Mouse (Mus musculus): ENCODE results near the gene Olfr1416. TPM values are rescaled to one million over a fixed set of nuclear protein-coding genes. Genes with fewer than 3 reads are reported as not detected.
"Not testable (repeated sequence)": the region's sequence is repeated elsewhere in the genome, so short reads cannot be mapped to it uniquely, and the experiment has no call there.

The Olfr1416 gene
- polyA plus RNA-seq (2015; fragmentation: Nextera tagmentation; extraction: Ambion mirVana): not detected in 2 replicates

DNA sequence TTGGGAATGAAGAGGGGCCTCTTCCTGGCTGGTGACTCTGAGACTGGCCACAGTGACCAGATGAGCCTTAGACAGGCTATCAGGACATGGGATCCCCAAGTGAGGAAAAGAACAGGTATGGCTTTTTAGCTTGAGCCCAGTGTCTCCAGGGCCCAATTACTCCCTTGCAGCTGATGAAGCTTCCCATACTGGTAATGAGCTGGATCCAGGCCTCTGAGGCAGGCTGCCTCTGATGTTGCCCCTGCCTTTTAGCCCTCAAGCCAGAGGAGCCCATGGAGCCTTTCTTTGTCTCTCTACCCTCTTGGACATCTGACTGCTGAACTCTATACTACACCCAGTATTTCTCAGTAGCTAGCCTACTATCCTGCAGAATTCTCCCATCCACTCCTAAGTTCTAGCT lies at the start of gene Olfr1416:
TSS of gene Olfr1416 (minus strand) at position 101 of the 400 bp plus-strand sequence.
- Histone ChIP-seq H3K27ac (replicated peaks) (no peak within 1 kb of the TSS), H3K9me3 (no peaks in the 10 kb centered on the region), H3K4me1 (replicated peaks) (no peaks in the 10 kb centered on the region), H3K4me3 (no peak within 1 kb of the TSS), H3K9ac (no peak within 1 kb of the TSS), H3K27me3 (no peaks in the 10 kb centered on the region), H3K4me2 (no peak within 1 kb of the TSS), H3K36me3 (no peaks in the 10 kb centered on the region)
- ATAC-seq (ENCODE audit: low FRiP score, low read depth): no peak

DNA sequence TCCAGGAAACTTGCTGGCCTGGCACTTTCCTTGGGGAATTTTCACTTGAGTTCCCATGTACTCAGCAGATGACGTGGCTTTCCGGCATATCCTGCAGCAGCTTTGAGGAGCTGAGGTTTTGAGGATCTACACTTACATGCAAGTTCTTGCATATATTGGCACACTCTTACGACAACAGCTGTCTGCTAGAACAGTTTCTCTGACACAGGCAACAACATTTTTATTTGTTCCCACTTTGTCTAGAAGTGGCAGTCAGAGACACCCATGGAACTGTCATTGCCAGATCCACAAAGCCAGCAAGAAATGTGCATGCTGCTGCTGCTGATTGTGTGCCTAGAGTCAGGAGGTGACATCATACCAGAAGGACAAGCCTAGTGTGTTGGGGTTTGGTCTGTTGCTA lies 38.9 kb upstream of the Olfr1416 start:
- Histone ChIP-seq H3K36me3 (no peaks in the 10 kb centered on the region), H3K27ac (replicated peaks) (no peak overlapping the region), H3K4me2 (no peak overlapping the region), H3K9ac (no peak overlapping the region), H3K27me3 (no peaks in the 10 kb centered on the region), H3K9me3 (no peaks in the 10 kb centered on the region), H3K4me1 (replicated peaks) (peaks cover 5% of the 10 kb centered on the region; the same call in 1 of the 2 replicates), H3K4me3 (no peak overlapping the region)
- 88% methylated on average over 3 of the region's 3 CpGs for WGBS
- ATAC-seq (ENCODE audit: low FRiP score, low read depth): no peak

DNA sequence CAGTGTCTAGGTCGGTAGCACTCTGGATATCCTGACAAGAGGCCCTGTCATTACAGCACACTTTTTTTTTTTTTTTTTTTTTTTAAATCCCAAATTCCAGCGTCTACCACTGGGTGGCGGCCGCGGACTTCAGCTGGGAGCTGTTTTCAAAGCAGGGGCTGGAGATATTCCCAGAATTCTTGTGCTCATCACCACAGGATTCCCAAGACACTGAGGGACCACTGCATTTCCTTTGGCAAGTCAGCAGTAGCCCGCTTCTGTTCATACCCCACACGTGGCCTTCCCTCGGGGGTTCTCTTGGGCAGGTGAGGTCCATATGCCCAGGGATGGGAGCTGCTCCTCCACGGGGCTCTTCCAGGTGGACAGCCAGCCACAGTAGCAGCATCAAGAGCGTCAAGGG lies 36.5 kb upstream of the Olfr1416 start:
- Histone ChIP-seq H3K4me2 (peak overlapping the region; percentile 38), H3K27ac (replicated peaks) (no peak overlapping the region), H3K9ac (no peak overlapping the region), H3K27me3 (no peaks in the 10 kb centered on the region), H3K36me3 (no peaks in the 10 kb centered on the region), H3K9me3 (no peaks in the 10 kb centered on the region), H3K4me1 (replicated peaks) (peaks cover 5% of the 10 kb centered on the region; the same call in 1 of the 2 replicates), H3K4me3 (no peak overlapping the region)
- ATAC-seq (ENCODE audit: low FRiP score, low read depth): peak; percentile 59; the same call in 1 of the 2 replicates
- 18% methylated on average over 10 of the region's 10 CpGs for WGBS

DNA sequence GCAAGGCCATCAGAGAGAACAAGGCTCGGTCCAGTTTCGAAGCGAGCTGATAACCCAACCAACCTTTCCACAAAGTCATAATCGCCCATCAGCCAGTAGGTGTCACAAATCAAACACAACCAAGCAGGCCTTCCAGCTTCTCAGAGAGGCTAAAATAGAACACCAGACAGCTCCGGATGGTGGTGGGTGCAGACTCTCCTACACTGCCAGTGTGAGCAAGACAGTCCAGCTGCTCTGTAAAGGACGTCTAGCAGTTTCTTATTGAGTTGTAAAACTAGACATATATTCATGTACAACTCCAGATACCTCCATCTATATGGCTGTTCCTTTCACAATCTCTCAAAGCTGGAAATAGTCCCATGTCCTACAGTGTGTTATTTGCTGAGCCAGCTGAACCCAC lies 34.1 kb upstream of the Olfr1416 start:
- Histone ChIP-seq H3K4me3 (no peak overlapping the region), H3K27me3 (no peaks in the 10 kb centered on the region), H3K9ac (no peak overlapping the region), H3K4me2 (no peak overlapping the region), H3K9me3 (no peaks in the 10 kb centered on the region), H3K36me3 (no peaks in the 10 kb centered on the region), H3K27ac (replicated peaks) (no peak overlapping the region), H3K4me1 (replicated peaks) (peaks cover 5% of the 10 kb centered on the region; the same call in 1 of the 2 replicates)
- no peak for ATAC-seq (ENCODE audit: low FRiP score, low read depth)
- WGBS: 85% methylated on average over 6 of the region's 6 CpGs

DNA sequence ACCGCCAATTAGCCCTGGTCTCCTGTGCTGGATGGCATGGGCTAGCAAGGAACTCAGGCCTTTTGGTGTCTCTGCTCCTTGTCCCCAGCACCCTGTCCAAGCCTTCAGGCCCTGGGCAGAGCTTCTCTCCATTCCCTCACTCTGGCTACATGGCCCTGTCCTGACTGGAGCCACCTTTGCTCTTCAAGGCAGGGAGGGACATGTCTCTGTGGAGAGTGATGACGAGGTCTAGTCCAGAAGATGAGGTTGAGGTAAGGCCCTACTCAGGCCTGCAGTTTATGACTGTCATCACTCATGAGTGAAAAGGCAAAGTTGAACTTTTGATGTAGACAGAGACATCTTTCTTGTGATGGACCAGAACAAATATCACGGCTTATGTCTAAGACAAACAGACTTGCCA lies 33.6 kb upstream of the Olfr1416 start, which contains the start of gene Olfr1414:
TSS of gene Olfr1414 (minus strand) at position 101 of the 400 bp plus-strand sequence.
- Histone ChIP-seq H3K9me3 (no peaks in the 10 kb centered on the region), H3K4me1 (replicated peaks) (peaks cover 5% of the 10 kb centered on the region; the same call in 1 of the 2 replicates), H3K36me3 (no peaks in the 10 kb centered on the region), H3K4me3 (no peak within 1 kb of the TSS), H3K9ac (no peak within 1 kb of the TSS), H3K27me3 (no peaks in the 10 kb centered on the region), H3K27ac (replicated peaks) (no peak within 1 kb of the TSS), H3K4me2 (no peak within 1 kb of the TSS)
- WGBS: 91% methylated on average over 3 of the region's 3 CpGs
- no peak for ATAC-seq (ENCODE audit: low FRiP score, low read depth)

DNA sequence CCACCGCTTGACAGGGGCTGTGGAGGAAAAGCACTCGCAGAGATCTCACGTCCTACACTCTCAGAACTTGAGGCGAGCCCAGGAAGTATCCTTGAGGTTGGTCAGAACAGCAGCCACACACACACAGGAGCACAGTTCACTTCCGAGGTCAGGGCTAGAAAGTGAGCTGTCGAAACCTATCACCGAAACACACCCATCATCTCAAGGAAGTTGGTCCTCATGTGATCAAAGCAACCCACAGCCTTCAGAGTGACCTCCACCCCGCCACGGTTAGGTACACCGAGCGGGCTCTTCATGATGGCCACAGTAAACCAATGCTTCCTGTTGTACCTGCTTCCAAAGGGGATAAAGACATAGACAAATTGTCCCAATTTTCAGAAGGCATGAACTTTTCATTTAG lies 30.5 kb upstream of the Olfr1416 start:
- Histone ChIP-seq H3K36me3 (no peaks in the 10 kb centered on the region), H3K27ac (replicated peaks) (no peak overlapping the region), H3K4me2 (no peak overlapping the region), H3K9ac (no peak overlapping the region), H3K9me3 (no peaks in the 10 kb centered on the region), H3K4me1 (replicated peaks) (no peaks in the 10 kb centered on the region), H3K27me3 (no peaks in the 10 kb centered on the region), H3K4me3 (no peak overlapping the region)
- WGBS: 91% methylated on average over 11 of the region's 11 CpGs
- ATAC-seq (ENCODE audit: low FRiP score, low read depth): no peak

DNA sequence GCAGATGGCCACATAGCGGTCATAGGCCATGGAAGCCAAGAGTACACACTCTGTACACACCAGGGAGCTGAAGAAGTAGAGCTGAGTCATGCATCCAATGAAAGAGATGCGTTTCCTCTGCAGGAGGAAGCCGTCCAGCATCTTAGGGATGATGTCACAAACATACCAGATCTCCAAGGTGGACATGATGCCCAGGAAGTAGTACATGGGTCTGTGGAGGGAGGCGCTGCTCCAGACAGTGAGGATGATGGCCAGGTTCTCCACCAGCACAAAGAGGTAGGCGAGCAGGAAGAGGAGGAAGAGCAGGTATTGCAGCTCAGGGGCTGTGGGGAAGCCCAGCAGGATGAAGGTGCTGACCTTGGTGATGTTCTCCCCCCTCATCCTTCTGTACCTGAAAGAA lies 26.7 kb upstream of the Olfr1416 start:
- H3K4me1 ChIP-seq (replicated peaks); ATAC-seq (ENCODE audit: low FRiP score, low read depth); H3K27ac ChIP-seq (replicated peaks); H3K4me3 ChIP-seq; H3K4me2 ChIP-seq; H3K9me3 ChIP-seq; H3K36me3 ChIP-seq; H3K27me3 ChIP-seq; H3K9ac ChIP-seq: not testable (repeated sequence)
- 80% methylated on average over 5 of the region's 5 CpGs for WGBS

DNA sequence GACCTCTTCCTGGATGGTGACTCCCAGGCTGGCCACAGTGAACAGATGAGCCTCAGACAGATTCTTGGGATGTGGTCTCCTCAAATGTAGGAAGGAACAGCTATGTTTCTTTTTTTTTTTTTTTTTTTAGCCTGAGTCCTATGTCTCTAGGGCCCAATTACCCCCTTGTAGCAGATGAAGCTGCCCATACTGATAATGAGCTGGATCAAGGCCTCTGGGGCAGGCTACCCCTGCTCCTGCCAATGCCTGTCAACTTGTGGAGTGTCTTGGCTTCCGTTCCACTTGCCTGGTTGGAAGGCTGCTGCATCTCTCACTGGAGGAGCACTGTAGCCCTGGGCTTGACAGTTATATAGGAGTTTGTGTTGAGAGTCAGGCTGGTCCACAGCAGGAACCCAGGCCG lies 11.1 kb upstream of the Olfr1416 start, which contains the start of gene Olfr1415:
TSS of gene Olfr1415 (minus strand) at position 101 of the 400 bp plus-strand sequence.
- Histone ChIP-seq H3K9me3 (no peaks in the 10 kb centered on the region), H3K36me3 (no peaks in the 10 kb centered on the region), H3K4me1 (replicated peaks) (no peaks in the 10 kb centered on the region), H3K4me3 (no peak within 1 kb of the TSS), H3K27ac (replicated peaks) (no peak within 1 kb of the TSS), H3K27me3 (no peaks in the 10 kb centered on the region), H3K9ac (no peak within 1 kb of the TSS), H3K4me2 (no peak within 1 kb of the TSS)
- ATAC-seq (ENCODE audit: low FRiP score, low read depth): no peak
- 83% methylated on average over 2 of the region's 2 CpGs for WGBS

DNA sequence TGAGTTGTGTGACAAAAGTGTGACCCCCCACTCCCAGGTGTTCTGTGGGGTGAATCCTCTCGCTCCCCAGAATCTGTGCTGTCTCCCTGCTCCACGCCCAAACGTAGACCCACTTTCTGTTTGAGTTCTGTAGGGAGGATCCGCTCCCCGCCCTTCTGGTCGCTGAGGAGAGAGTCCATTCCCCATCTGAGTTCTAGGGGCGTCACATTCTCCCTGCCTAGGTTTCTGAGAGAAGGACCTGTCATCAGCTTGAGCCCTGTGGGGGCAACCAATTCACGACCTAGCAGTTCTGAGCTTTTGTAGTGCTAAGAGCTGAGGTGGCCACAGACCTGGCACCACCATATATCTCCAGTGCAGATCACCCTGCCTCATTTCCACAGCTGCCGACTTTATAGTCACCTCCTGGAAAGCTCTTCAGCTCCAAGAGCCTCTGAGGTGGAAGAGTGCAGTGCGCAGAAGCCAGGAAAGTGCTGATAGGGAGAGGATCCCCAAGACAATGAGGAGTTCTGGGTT lies 10.8 kb downstream of the Olfr1416 start:
- no peaks in the 10 kb centered on the region for H3K9me3 ChIP-seq
- peaks cover 3% of the 10 kb centered on the region; the same call in 1 of the 2 replicates for H3K27me3 ChIP-seq
- peak; percentile 42 for ATAC-seq (ENCODE audit: low FRiP score, low read depth)
- peaks cover 17% of the 10 kb centered on the region for H3K36me3 ChIP-seq
- H3K4me3 ChIP-seq: peak overlapping the region; percentile 78
- 7% methylated on average over 10 of the region's 10 CpGs for WGBS
- peaks cover 22% of the 10 kb centered on the region for H3K4me1 ChIP-seq (replicated peaks)
- peak overlapping the region; percentile 100 for H3K4me2 ChIP-seq
- H3K9ac ChIP-seq: peak overlapping the region; percentile 58
- H3K27ac ChIP-seq (replicated peaks): peak overlapping the region; percentile 61

DNA sequence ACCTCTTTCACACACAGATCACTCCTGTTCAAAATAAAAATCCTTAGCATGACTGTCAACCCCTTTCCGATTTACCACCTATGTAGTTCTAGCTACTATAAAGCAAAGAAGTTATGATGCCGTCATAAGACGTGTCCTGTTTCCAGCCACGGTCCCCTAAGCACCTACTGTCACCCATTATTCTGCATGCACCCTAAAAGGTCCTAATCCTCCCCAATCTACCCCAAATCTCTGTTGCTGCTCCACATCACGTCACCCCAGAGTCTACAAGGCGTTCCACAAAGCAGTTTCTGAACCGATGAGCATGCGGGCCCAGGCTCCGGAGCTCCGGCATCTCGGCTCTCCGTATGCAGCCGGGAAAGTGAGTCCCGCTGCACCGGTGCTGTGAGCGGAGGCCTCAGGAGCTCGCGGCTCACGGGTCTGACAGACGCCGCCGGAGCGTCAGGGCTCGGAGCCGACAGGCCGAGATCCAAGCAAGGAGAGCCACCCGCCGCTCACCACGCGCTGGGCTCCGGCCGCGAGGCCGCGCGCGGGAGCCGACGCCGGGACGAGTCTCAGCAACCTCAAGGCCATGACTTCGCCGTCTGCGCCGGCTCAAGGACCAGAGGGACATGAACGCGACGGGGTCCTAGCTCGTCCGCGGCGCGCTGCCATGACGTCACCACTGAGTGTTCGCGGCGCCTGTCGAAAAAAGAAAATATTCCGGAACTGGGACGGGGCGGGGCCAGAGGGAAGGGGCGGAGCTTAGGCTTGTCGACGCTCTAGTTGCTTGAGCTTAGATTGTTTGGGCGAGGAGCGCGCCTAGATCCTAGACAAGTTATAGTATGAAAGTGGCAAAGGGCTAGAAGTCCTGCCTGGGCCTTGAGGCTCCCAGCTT lies 11.5 kb downstream of the Olfr1416 start, which contains the start of gene Ndufa10:
TSS of gene Ndufa10 (minus strand) at position 696 of the 877 bp plus-strand sequence.
- Histone ChIP-seq H3K9me3 (no peaks in the 10 kb centered on the region), H3K27me3 (peaks cover 3% of the 10 kb centered on the region; the same call in 1 of the 2 replicates), H3K9ac (peak within 1 kb of the TSS; percentile 98), H3K4me2 (peak within 1 kb of the TSS; percentile 100), H3K27ac (replicated peaks) (peak within 1 kb of the TSS; percentile 79), H3K36me3 (peaks cover 24% of the 10 kb centered on the region), H3K4me1 (replicated peaks) (peaks cover 22% of the 10 kb centered on the region), H3K4me3 (peak within 1 kb of the TSS; percentile 78)
- whole genome bisulfite sequencing: under 1% methylated on average over 67 of the region's 67 CpGs
- ATAC-seq (ENCODE audit: low FRiP score, low read depth): peak; percentile 92

DNA sequence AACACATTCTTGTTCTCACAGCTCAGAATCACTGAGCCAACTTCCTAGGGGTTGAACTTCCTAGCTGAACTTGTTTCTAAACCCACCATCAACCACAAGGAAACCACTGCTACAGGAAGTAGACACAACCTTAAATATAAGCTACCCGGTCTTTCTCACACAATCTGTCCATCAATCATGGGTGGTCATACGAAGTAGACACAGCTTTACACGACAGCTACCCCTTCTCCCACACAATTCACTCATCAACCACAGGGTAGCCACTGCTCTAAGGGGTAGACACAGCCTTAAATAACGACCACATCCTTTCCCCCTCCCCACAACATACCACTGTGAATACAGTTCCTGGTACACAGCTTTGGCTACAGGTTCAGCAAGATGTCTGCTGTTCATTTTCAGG lies 16.0 kb downstream of the Olfr1416 start:
- Histone ChIP-seq H3K27ac (replicated peaks) (no peak overlapping the region), H3K4me1 (replicated peaks) (peaks cover 17% of the 10 kb centered on the region), H3K36me3 (peaks cover 65% of the 10 kb centered on the region), H3K4me3 (no peak overlapping the region), H3K27me3 (no peaks in the 10 kb centered on the region), H3K4me2 (no peak overlapping the region), H3K9ac (no peak overlapping the region), H3K9me3 (no peaks in the 10 kb centered on the region)
- 91% methylated on average over 4 of the region's 4 CpGs for WGBS
- no peak for ATAC-seq (ENCODE audit: low FRiP score, low read depth)

DNA sequence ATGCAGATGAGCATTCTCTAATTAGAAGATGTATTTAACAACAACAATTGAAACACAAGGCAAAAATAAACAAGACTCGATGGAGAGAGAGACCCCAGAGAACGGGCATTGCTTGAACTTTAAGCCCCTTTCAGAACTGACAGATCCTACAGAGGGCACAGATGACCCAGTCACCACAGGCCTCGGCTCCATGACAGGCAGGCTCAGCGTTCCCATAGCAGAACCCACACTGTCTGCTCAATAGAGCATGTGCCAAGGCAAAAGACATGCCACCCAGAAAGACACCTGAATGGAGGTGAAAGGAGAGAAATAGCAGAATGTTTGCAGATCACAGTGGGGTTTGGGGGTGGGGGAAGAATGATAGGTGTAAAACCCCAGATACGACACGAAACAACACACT lies 26.5 kb downstream of the Olfr1416 start:
- H3K4me3 ChIP-seq: no peak overlapping the region
- H3K27ac ChIP-seq (replicated peaks): no peak overlapping the region
- no peak overlapping the region for H3K4me2 ChIP-seq
- 87% methylated on average over 6 of the region's 6 CpGs for WGBS
- peaks cover 80% of the 10 kb centered on the region for H3K36me3 ChIP-seq
- no peaks in the 10 kb centered on the region for H3K9me3 ChIP-seq
- H3K4me1 ChIP-seq (replicated peaks): no peaks in the 10 kb centered on the region
- no peak overlapping the region for H3K9ac ChIP-seq
- no peaks in the 10 kb centered on the region for H3K27me3 ChIP-seq
- no peak for ATAC-seq (ENCODE audit: low FRiP score, low read depth)

All from hindbrain, embryonic 15.5 days (tissue).